Mouse (Mus musculus): ENCODE data around the gene Chd9. TPM values are rescaled to one million over a fixed set of nuclear protein-coding genes. Genes with fewer than 3 reads are reported as not detected.

Chd9 gene
- 10 to 100 TPM; 65.3 to 83.3 TPM for total RNA-seq (2021)
- long read RNA-seq, experiment 1, partial matches to known transcripts = 0 of 18 reads
- long read RNA-seq, experiment 1, other reads (novel, unspliced or antisense) = 14 of 18 reads
- long read RNA-seq, experiment 2, partial matches to known transcripts = 3 of 24 reads
- long read RNA-seq, experiment 2, other reads (novel, unspliced or antisense) = 19 of 24 reads

DNA sequence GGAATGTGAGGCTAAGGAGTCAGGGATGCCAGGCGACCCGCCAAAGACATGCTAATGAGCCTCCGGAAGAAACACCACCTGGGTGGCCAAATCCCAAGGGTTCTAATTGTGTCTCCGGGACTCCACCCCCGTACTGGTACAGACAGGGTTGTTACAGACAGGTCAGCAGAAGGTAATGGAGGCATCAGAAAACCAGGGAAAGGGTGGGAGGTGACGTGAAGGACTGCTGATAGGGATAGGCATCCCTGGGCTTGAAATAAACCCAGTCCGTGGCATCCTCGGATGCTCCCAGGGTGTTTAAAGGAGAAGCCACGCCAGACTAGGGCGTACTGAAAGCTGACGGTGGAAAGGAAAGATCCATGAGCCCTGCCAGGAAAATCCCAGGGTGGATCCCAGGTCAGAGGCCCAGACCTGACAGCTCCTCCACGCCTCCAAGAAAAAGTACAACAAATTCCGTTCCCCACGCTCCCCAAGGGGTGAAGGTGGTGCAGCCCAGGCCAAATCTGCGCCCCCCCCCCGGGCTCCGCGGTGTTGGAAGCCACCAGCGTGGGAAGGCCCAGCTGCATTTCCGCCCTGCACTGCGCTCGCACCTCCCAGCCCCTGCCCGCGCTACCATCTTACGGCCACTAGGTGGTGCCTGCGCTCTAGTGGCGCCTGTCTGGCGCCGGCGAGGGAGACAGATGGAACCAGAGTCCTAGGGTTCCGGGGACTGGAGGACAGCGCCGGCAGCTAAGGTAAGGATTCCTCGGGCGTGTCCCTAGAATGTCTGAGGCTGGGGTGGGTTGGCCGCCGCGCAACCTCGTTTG is at the start of gene Chd9:
Gene Chd9, plus strand, starts transcription at position 172 of the 806 bp plus-strand sequence.
- DNase-seq (ENCODE audit: low spot score in 2 of 2) = peak; percentile 94 to 97

DNA sequence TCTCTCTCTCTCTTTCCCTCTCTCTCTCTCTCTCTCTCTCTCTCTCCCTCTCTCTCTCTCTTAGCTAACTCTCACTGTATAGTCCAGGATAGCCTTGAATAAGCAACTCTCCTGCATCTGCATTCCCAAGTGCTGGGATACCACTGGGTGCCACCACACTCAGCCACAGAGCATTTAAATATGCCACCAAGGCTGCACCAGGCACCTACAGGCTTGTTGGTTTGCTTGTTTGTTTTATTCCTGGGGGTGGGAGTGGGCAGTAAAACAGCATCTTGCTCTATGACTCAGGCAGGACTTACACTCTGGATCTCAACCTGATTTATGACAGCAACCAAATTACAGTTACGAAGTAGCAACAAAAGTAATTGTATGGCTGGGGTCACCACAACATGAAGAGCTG is 36.5 kb upstream of the Chd9 start:
- DNase-seq (ENCODE audit: low spot score in 2 of 2) = no peak

DNA sequence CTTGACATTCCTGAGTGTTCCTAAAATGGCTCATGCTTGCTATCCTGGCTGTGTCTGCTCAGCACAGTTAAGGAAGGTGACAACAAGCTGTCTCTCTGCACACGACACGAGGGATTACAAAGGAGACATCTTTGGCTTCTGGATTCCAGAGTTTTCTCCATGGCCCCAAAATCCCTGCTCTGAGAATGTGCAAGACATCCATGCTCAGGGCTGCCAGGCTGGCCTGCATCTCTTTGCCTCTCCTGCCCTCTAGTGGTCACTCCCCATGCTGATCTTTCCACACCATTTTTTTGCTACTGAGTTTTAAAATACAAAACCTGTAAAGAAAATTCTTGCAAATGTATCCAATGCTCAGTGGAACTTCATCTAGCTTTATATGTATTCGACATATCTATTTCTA is 34.4 kb upstream of the Chd9 start:
- DNase-seq (ENCODE audit: low spot score in 2 of 2) = peak; percentile 40 to 46

DNA sequence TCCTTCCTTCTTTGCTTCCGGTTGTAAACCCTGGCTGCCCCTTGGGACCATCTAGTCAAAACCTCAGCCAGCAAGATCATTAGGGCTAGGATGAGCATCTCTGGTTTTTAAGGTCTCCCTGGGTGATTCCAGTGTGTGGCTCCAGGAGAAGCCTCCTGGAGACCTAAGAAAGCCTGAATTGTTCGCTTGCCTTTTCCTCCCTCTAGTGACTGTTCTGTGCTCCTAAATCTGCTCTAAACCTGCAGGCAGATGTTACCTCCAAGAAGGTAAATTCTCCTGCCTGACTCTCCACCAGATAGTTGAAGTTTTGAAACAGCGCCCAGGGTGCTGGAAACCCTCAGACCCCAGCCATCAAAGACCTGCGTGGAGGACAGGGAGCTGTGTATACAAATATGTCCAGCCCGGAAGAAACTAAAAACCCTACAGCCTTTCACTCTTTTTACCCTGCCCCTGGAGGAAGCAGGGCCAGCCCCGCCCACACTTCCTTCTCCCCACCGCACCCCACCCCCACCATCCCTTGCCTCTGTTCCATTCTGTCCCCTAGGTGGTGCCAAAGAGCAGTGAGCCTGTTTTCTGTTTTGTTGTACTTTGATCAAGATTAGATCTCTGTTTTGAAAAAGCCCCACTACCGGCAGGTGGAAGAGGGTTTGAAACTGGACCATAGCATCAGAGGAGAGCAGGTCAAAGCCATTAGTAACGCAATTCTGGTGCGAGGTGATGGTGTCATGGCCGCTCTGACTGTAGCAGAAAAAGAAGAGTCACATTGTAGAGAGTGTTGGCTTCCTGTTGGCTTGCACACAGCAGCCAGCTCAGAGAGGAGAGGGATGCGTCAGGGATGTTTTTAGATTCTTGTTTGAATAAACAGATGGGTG is 32.9 kb upstream of the Chd9 start:
- DNase-seq (ENCODE audit: low spot score in 2 of 2) = peak; percentile 10 to 29

DNA sequence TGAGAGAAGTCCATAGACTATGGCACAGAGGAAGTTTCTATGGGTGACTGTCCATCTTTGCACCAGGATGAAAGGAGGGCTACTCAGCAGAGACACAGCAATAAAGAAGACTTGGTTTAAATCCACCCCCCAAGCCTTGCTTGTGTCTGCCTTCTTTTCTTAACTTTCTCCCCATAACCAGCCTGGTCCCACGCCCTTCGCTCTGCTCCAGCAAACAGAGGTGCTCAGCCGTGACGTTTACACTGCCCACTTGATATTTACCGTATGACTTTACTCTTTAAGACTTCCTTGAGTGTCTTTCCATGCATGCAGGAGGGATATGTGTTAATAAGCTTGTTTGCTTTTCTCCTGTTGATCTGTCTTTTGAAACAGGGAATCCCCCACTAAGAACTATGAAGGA is 28.7 kb upstream of the Chd9 start:
- no peak for DNase-seq (ENCODE audit: low spot score in 2 of 2)

DNA sequence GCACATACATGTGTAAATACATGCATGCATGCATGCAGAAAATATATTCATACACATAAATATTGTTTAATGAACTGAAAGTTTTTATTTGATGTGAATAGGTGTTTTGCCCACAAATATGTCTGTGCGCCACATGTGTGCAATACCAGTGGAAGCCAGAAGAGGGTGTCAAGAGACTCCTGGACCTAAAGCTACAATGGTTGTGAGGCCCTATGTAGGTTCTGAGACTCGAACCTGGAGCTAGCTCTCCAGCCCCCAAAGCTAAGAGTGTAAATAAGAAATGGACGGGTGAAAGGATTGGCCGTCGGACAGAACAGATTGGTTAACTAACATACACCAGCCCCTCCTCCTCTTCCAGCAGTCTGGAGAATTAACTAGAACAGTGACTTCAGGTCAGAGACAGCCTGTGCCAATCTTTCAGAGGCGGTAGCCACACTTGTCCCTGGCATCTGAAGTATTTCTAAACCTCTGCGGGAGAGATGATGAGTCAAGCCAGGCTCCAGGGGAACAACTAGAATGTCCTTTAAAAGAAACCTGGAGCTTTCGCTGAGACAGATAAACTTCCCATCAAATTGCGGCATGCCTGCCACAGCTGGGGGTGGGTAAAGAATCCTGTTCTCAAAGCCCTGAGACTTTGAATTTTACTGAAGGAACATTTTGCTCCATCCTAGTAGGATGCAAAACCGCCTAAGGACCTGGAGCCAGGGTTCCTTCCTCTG is 14.4 kb upstream of the Chd9 start:
- DNase-seq (ENCODE audit: low spot score in 2 of 2) = no peak

DNA sequence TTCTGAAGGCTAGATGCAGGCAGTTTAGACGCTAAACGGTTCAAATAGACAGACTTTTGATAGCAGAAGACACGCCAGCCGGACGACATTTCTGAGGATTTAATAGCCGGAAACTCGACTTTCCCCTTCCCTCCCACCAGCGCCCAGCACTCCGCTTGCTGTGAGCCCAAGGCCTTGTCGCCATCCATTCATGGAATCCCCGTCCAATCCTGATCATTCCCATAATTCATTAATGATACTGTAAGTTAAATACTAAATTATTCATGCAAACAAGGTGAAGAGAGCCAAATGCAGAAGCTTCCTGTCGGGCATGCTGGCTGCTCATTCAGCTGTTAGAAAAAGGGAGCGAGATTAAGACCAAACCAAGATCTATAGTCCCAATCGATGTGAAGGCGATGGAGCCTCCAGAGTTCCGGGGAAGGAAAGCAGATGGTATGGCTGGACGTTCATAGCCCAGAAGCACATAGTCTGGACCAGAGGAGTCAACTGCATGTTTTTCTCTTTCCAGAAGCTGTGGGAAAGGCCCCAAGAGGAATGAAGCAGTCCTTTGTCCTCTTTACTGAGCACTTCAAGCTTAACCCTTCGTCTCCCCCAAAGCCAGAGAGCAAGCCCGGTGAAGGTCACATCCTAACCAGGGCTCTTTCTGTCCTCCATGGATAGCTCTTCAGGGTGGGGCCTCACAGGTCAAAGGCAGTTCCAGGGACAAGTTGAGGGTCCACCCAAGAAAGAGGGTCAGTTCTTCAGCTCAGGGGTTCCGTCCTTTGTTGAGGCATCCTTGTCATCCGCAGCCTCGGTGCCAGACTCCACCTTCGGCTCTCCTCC is 11.9 kb upstream of the Chd9 start:
- no peak for DNase-seq (ENCODE audit: low spot score in 2 of 2)

DNA sequence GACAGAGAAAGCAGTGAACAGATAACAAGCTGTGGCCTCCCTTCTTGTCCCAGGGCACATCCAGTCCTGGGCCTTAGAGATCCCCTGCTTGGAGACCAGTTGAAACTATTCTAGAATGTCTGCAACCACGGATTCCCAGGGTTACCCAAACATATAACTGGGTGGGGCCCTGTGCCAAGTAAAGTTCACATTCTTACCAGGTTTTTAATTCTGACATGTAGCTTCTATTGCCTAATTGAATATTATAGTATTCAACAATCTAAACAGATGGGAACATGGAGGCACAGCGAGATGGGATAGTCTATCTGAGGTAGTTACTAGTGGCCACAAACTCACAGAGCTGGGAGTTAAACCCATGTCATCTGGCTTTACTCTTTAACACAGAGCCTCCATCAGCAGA is 10.9 kb upstream of the Chd9 start, which contains the start of gene Gm19935:
Gene Gm19935, minus strand, starts transcription at position 101 of the 400 bp plus-strand sequence.
- no peak for DNase-seq (ENCODE audit: low spot score in 2 of 2)

DNA sequence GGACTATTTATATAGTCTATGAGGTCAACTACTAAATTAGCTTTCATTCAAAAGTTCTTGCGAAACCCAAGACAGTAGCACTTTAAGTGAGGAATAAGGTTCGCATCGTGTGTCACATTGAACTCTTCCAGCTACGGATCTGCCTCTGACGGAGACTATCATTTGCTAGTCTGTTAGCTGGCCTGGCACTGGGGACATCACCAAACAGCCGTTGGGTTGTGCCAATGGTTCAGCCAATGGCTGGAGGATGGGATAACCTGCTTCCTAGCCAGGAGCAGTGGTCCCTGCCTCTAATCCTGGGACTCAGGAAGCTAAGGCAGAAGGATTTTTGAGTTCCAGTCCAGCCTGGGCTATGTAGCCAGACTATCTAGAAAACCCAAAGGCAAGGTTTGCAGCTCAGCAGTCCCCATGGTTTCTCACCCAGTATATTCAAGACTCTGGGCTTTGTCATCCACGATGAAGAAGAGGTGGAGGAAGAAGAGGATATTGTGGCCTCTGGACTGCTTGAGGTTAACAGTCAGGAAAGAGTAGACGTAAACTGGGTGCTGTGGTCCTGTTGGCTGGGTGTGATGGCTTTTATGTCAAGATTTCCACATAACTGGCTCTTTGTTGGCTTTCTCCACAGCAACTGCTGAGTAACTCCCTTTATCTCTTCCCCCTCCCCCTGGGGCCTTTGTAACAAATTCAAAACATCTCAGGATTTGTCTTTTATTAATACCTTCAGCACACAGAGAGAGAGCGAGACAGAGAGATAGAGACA is 8.4 kb upstream of the Chd9 start:
- no peak for DNase-seq (ENCODE audit: low spot score in 2 of 2)

DNA sequence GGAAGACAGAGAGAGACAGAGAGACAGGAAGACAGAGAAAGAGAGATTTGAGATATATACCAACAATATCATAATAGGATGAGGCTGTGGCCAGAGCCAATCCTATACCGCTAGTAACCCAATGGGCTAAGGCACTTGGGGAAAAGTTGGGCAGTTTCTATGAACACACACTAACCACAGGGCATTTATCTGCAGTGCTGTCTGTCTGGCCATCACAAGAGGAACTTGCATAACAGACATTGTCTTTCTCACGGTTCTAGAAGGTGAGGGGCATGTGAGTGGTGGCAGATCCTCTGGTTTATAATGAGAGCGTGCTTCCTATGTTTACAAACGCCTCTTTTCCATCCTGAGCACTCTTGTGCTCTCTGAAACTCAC is 7.8 kb upstream of the Chd9 start:
- no peak for DNase-seq (ENCODE audit: low spot score in 2 of 2)

DNA sequence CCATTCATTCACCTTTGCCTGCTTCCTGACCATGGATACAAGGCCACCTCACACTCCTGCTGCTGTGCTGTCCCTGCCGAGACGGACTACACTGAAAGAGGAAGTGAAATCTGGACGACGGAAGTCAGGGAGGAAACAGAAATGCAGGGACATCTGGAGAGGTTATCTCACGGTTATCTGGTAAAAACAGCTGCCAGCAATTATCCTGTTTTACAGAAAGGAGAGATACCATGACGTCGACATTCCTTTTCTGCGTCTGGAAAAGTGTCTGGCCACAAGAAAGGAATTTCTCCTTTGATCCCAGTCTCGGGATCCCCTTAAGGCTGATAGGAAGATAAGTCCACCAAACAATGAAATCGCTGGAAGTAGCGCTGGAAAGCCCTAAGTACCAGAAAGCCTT is 5.7 kb upstream of the Chd9 start:
- DNase-seq (ENCODE audit: low spot score in 2 of 2) = no peak

DNA sequence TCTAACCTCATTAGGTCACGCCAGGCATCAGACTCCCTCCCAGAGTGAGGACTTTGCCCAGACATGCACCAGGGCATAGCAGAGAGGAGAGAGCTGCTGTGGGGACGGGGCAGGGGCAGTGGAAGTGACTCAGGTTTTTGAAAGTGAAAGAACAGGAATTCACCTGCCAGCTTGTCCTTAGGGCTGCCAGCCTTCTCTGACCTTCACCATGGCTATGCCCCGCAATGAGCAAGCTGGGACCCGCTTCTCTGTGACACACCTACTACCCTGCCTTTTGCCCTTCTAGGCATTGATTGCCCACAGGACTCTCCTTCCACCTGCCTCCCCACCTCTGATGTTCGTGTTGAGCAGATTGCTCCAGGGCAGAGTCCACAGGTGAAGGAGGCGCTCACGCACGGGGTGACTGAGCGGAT is 2.7 kb upstream of the Chd9 start:
- no peak for DNase-seq (ENCODE audit: low spot score in 2 of 2)

DNA sequence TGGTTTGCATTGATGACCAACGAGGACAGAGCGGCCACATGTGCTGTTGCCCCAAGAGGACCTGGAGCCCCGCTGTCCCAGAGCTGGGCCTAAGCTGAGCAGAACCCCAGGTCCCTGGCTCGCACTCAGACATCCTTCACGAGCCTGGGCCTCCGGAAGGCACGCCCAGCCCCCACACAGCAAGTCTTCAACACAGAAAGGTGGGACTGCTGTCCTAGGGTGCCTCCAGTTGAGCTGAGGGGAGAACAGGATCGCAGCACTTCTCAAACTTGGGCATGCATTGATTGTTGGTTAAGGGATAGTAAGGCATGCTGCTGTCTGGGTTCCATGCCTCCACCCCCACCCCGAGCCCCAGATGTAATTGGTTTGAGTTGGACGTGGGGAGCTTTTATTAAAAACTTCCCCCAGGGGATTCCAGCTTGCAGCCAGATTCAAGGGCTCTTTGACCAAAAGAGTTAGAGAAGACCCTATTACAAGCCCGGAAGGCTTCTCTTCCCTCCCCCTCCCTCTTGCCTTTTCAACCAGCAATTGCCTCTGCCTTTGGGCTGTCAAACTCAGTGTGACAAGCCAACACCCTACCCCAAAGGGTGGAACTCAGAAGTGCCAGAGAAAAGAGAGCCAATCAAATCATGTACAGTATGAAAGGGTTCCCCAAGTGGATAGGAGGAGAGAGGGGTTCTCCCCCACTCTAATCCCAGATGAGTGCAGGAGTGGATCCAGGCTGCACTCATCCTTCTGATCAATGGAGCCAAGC is 1.0 kb downstream of the Chd9 start:
- no peak for DNase-seq (ENCODE audit: low spot score in 2 of 2)

DNA sequence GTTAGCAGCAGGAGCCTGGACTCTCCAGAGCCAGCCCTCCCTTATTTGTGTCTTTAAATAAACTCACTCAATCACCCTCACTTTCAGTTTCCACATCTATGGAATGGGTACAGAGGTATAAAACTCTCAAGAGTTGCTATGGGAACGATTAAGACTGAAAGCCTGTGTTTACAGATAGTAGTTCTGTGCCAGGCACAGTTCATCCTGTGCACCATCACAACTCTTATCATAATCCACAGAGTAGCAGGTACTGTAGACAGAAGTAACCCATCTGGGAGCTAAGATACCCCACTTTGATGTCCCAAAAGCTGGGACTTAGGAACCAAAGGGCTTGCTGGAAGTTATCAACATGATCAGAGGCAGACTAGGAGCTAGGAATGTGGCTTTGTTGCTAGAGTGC is 1.7 kb downstream of the Chd9 start:
- DNase-seq (ENCODE audit: low spot score in 2 of 2) = no peak

DNA sequence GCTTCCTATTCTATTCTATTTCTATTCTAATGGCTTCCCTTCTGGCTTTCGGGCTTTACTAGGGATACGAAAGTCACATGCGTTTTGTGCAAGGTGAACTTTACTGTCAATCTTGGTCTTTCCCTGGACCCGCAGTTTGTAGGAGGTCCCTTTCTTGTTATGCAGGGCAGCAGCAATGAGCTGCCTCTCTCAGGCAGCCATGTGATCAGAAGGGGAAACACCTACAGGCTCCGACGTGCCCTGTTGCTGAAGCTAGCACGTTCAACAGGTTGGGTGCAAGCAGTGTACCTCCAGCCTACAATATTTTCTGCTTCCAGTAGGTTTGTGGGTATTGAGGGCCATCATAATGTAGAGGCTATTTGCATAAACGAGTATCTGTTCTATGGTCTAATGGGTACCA is 2.8 kb downstream of the Chd9 start:
- no peak for DNase-seq (ENCODE audit: low spot score in 2 of 2)

DNA sequence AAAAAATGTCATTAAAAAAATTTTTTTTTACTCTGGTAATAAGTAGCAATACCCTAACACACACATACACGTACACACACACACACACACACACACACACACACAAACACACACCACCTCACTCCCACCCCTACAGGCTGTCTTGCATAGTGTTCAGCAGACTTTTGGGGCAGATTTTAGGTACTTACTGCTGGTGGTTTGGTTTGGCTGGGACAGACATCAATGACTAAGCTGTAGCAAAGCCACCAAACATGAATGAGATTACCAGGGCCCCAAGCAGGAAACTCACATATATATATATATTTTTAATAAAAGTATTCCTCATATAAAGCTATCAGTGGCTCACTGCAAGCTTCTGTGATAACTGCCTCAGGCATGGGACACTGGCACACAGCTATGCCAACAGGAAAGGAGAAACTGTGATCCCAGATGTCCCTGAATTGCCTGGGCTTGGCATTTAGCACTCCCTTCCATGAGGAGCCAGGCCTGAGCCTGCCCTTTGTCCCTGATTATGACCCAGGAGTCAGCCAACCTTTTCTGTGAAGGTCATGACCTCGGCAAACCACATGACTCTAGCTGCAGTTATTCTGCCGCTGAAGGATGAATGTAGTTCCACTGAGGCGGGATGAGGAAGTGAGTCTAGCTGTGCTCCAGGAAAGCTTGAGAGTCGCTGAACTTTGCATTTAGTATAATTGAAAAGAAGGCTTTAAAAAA is 4.6 kb downstream of the Chd9 start:
- DNase-seq (ENCODE audit: low spot score in 2 of 2) = no peak

DNA sequence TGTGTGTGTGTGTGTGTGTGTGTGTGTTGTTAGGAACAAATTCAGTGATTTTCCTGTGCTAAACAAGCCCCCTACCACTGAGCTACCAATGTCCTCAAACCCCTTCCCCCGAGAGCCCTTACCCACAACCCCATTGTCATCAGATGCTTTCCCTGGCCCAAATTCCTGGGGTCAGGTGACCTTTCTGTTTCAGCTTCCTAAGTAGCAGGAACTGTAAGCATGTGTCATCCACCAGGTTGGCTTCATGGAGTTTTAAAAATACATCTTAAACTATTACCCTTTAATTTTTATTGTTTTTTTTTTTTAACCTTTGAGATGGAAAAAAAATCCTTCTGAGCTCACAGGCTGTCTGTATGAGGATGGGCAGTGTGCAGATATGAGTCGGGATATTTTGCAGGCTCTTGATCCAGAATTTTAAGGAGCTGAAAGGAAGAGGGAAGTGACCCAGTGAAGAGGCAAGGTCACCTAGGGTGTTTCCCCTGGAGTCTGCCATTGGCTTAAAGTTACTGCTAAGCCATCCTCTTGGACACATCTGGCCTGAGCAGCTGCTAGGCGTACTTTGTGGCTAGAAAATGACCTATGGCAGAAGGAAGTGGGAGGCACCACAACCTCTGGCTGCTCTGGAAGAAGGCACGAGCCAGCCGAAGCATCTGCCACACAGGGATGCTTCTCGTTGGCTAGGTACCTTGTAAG is 5.6 kb downstream of the Chd9 start:
- DNase-seq (ENCODE audit: low spot score in 2 of 2) = no peak

DNA sequence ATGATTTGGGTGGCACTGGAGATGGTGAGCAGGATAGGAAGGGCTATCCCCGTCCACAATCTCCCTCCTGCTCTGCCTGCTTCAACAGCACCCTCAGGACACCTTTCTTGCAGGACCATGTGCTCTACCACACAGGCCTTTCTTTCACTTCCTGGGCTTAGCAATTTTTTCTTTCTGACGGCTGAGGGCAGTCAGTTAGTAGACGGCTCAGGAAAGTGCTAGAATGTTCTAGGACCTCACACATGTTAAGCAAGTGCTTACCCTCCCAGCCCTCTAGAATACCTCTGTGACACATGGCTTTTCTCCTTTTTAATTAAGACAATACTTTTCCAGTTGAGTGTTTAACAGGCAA is 6.1 kb downstream of the Chd9 start:
- no peak for DNase-seq (ENCODE audit: low spot score in 2 of 2)

All from adrenal gland, postnatal 4 days (tissue).